Mouse (Mus musculus): Measurements from ENCODE around the gene Mrpl33.

Mrpl33 gene

DNA sequence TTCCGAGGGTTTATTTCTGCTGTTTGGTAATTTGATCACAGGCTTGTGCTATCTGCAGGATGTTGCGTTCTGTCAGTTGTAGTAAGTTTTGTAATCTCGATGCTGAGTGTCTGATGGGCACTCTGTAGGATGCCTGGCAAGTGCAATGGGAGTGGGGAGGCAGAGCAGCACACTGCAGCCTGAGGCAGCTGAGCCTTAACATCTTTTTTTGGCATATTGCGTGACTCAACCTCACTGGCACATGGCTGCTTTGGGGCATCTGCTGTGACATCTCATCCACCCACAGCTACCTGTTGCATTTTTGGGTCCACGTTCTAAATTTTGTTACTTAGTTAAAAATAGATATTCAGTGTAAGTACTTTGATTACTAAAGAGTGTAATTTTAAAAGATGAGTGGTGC lies 108.2 kb downstream of the Mrpl33 start:
- no peak for DNase-seq

DNA sequence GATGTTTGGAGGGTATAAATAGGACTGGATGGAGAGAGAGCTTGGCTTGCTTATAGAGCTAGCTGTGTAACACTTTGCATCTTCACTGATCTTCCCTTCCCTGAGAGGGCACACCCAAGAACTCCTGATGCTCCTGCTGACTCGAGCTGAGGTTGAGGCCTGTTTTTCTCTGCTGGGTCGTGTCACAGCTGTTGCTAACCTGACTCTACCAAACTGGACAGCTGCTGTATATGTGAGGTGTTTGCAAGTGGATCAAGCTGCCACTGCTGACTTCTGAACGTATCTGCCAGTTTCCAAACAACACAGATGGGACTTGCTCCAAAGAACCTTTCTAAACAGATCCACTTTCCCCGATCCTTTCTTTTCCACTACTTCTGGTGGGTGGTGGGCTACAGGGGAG lies 110.1 kb downstream of the Mrpl33 start:
- DNase-seq, result no peak

DNA sequence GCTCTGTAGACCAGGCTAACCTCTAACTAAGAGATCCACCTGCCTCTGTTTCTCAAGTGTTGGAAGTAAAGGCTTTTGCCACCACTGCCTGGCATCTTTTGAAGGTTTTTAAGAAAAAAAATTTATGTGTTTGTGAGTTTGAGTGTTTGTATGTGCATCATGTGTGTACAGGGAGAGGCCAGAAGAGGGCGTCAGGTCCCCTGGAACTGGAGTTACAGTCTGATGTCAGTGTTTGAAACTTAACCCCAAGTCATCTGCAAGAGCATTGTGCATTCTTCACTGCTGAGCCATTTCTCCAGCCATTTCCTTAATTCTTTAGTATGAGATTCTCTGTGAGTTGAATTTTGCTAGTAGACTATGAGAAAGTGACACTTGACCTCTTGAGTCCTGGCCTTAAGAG lies 112.7 kb downstream of the Mrpl33 start:
- no peak for DNase-seq

DNA sequence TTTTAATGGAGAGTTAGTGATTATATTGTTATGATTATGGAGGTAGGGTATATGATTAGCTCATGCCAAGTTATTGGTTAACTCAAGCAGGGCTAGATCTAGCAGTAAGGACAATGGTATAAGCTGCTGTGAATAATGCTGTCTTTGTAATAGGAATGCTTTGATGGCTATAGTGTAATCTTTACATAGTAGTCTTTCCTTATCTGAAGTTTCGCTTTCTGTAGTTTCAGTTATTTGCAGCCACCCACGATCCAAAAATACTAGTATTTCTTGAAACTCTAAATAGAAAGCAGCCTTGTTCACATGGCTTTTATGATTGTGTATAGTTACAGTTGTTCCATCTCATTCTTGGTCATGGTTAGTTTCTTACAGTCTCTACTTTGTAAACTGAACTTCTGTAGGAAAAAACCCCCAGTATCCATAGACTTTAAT lies 116.6 kb downstream of the Mrpl33 start:
- DNase-seq, result no peak

DNA sequence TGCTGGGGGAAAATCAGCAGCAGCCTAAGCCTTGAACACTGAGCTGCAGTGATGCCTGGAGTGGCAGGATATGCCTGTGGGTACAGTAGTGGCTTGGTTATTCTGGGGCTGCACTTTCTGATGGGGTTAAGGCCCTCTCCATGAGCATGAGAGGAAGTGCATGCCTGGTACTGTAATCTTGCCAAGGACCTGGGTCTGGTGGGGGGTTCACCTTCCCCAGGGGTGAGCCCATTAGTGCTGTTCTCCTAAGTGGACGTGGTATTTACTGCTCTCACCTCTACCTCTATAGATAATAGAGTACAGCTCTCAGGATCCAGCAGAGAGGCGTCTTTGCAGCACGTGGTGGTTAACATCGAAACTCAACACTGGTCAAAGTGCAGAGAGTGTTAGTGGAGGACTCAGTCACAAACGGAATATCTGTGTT lies 117.1 kb downstream of the Mrpl33 start:
- no peak for DNase-seq

All from cerebellum, postnatal 36 days (tissue).